Mouse (Mus musculus): Measurements from ENCODE around the gene Rufy3. TPM values are rescaled to one million over a fixed set of nuclear protein-coding genes. Genes with fewer than 3 reads are reported as not detected.

Gene Rufy3
- polyA plus RNA-seq, 1 experiment from 2014 or later, result 253 TPM

DNA sequence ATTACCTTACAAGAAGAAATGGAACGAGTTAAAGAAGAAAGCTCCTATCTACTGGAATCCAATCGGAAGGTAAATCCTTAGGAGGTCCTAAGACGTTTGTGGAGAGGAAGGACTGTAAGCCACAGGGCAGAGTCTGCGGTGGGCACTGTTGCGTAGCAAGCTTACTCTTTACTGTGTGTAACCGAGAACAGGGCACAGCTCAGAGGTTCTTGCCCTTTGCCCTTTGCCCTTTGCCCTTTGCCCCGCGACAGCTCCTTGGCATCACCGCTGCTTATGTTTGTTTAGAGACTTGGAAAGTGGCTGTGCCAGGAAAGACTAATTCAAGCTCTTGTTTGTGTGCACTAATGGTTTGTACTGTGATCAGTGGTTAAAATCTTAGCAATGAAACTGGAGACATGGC, 67.6 kb downstream of the Rufy3 start:
- Histone ChIP-seq H3K4me3 (ENCODE audit: low read length) (no peak overlapping the region), H3K27me3 (replicated peaks; ENCODE audit: control insufficient read depth, insufficient read depth, low read length) (no peaks in the 10 kb centered on the region), H3K4me2 (ENCODE audit: low read length) (no peak overlapping the region), H3K9ac (ENCODE audit: low read depth, low read length) (no peak overlapping the region), H3K27ac (ENCODE audit: low read depth, low read length) (no peak overlapping the region), H3K9me3 (ENCODE audit: control insufficient read depth, low read length) (no peaks in the 10 kb centered on the region), H3K4me1 (ENCODE audit: control insufficient read depth, insufficient read depth, low read depth, low read length) (no peaks in the 10 kb centered on the region), H3K36me3 (ENCODE audit: control insufficient read depth, insufficient read depth, low read length) (peaks cover 63% of the 10 kb centered on the region)
- no peak for ATAC-seq
- WGBS, result 80% methylated on average over 9 of the region's 9 CpGs

DNA sequence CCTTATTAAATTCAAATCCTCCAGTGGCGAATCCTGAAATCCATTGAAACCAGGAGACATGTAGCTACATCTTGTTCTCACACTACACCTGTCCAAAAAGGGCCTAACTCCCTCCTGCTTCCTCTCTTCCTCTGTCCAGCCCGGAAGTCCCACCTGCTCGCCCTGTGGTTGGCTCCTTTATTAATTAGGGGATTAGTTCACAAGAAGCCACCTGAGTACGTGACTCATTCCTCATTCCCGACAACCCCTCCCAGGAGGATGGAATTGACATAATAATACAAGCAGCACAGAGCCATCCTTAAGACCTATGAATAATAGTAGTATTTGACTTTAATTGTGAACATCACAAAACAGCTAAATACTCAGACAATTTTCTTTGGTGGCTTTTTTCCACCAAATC, 69.2 kb downstream of the Rufy3 start:
- H3K4me3 ChIP-seq (ENCODE audit: low read length), result no peak overlapping the region
- H3K27me3 ChIP-seq (replicated peaks; ENCODE audit: control insufficient read depth, insufficient read depth, low read length), result no peaks in the 10 kb centered on the region
- no peak for ATAC-seq
- H3K9ac ChIP-seq (ENCODE audit: low read depth, low read length), result no peak overlapping the region
- no peaks in the 10 kb centered on the region for H3K4me1 ChIP-seq (ENCODE audit: control insufficient read depth, insufficient read depth, low read depth, low read length)
- peaks cover 56% of the 10 kb centered on the region for H3K36me3 ChIP-seq (ENCODE audit: control insufficient read depth, insufficient read depth, low read length)
- no peak overlapping the region for H3K4me2 ChIP-seq (ENCODE audit: low read length)
- H3K27ac ChIP-seq (ENCODE audit: low read depth, low read length), result no peak overlapping the region
- 78% methylated on average over 5 of the region's 5 CpGs for WGBS
- H3K9me3 ChIP-seq (ENCODE audit: control insufficient read depth, low read length), result no peaks in the 10 kb centered on the region

DNA sequence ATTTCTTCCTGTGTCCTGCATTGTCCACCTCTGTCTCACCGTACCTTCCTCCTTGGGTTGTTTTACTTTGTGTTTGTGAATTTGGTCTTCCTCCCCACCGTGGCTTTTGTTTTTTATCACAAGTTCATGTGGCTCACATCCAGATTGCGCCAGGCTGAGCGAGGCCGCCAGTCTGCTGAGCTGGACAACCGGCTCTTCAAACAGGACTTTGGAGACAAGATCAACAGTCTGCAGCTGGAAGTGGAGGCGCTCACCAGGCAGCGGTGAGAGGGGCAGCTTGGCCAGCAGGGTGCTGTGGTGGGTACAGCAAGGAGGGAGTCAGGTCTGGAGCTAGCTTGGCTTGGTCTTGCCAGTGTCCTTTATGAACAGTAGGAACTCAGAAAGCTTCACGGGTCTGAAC, 77.9 kb downstream of the Rufy3 start:
- WGBS, result 90% methylated on average over 9 of the region's 9 CpGs
- no peak overlapping the region for H3K27ac ChIP-seq (ENCODE audit: low read depth, low read length)
- H3K9ac ChIP-seq (ENCODE audit: low read depth, low read length), result no peak overlapping the region
- H3K27me3 ChIP-seq (replicated peaks; ENCODE audit: control insufficient read depth, insufficient read depth, low read length), result no peaks in the 10 kb centered on the region
- H3K4me2 ChIP-seq (ENCODE audit: low read length), result no peak overlapping the region
- H3K4me3 ChIP-seq (ENCODE audit: low read length), result no peak overlapping the region
- no peak for ATAC-seq
- peaks cover 61% of the 10 kb centered on the region for H3K36me3 ChIP-seq (ENCODE audit: control insufficient read depth, insufficient read depth, low read length)
- H3K9me3 ChIP-seq (ENCODE audit: control insufficient read depth, low read length), result no peaks in the 10 kb centered on the region
- no peaks in the 10 kb centered on the region for H3K4me1 ChIP-seq (ENCODE audit: control insufficient read depth, insufficient read depth, low read depth, low read length)

DNA sequence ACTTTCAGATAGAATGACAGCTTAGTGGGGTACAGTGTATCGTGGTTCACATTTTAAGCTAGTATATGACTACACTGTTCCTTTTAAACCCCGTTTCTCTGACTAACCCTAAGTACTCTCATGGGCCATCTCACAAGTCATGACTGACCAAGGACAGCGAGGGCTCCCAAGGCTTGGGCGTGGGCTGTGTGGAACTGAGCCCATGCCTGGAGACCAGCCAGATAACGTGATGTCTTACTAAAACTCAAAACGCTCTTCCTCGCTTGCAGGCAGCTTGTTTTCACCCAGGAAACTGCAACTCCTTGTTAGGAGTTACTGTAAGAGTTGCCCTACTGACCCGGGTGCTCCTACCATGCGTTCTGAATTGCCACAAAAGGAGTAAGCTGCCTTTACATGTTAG, 78.7 kb downstream of the Rufy3 start:
- Histone ChIP-seq H3K36me3 (ENCODE audit: control insufficient read depth, insufficient read depth, low read length) (peaks cover 64% of the 10 kb centered on the region), H3K27me3 (replicated peaks; ENCODE audit: control insufficient read depth, insufficient read depth, low read length) (no peaks in the 10 kb centered on the region), H3K4me3 (ENCODE audit: low read length) (no peak overlapping the region), H3K4me1 (ENCODE audit: control insufficient read depth, insufficient read depth, low read depth, low read length) (no peaks in the 10 kb centered on the region), H3K9ac (ENCODE audit: low read depth, low read length) (no peak overlapping the region), H3K4me2 (ENCODE audit: low read length) (no peak overlapping the region), H3K9me3 (ENCODE audit: control insufficient read depth, low read length) (no peaks in the 10 kb centered on the region), H3K27ac (ENCODE audit: low read depth, low read length) (no peak overlapping the region)
- WGBS, result 93% methylated on average over 9 of the region's 9 CpGs
- ATAC-seq, result no peak

DNA sequence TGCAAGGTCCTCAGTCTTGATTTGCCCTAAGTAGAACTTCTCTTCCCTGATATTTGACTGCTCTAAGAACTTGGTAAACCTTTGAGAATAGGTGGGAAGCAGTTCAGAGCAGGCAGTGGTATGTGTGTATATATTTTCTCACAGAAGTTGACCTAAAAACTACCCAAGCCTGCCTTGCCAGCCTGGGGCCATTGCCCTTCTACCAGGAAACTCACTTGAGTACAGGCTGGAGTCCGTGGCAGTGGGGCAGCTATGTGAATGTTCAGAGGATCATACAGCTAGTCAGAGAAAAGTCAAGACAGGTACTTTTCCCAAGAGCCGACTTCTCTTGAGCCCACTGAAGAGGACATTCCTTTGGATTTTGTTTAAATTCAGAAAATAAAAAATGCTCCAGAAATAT, 80.1 kb downstream of the Rufy3 start:
- H3K36me3 ChIP-seq (ENCODE audit: control insufficient read depth, insufficient read depth, low read length), result peaks cover 70% of the 10 kb centered on the region
- no peak for ATAC-seq
- no peaks in the 10 kb centered on the region for H3K9me3 ChIP-seq (ENCODE audit: control insufficient read depth, low read length)
- WGBS, result 91% methylated on average over 2 of the region's 2 CpGs
- no peak overlapping the region for H3K4me2 ChIP-seq (ENCODE audit: low read length)
- no peak overlapping the region for H3K27ac ChIP-seq (ENCODE audit: low read depth, low read length)
- H3K4me1 ChIP-seq (ENCODE audit: control insufficient read depth, insufficient read depth, low read depth, low read length), result no peaks in the 10 kb centered on the region
- no peak overlapping the region for H3K9ac ChIP-seq (ENCODE audit: low read depth, low read length)
- H3K27me3 ChIP-seq (replicated peaks; ENCODE audit: control insufficient read depth, insufficient read depth, low read length), result no peaks in the 10 kb centered on the region
- H3K4me3 ChIP-seq (ENCODE audit: low read length), result no peak overlapping the region

DNA sequence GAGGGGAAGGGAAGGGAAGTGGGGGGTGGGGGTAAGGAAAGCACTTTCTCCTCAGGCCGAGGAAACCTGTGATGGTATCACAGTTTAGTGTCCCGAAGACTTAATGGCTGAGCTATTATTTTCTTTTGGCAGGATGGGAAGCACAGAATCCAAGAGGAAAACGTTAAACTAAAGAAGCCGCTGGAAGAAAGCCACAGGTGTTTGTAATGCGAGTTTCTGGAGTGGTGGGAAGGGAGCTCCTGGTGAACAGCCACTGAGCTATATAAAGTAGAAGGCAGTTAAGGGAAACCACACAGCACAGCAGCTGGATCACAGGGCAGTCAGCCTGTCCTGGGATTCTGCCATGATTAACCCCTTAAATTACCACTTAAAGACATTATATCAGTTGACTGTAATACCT, 80.6 kb downstream of the Rufy3 start:
- Histone ChIP-seq H3K27ac (ENCODE audit: low read depth, low read length) (no peak overlapping the region), H3K9ac (ENCODE audit: low read depth, low read length) (no peak overlapping the region), H3K27me3 (replicated peaks; ENCODE audit: control insufficient read depth, insufficient read depth, low read length) (no peaks in the 10 kb centered on the region), H3K4me2 (ENCODE audit: low read length) (no peak overlapping the region), H3K9me3 (ENCODE audit: control insufficient read depth, low read length) (no peaks in the 10 kb centered on the region), H3K4me1 (ENCODE audit: control insufficient read depth, insufficient read depth, low read depth, low read length) (no peaks in the 10 kb centered on the region), H3K36me3 (ENCODE audit: control insufficient read depth, insufficient read depth, low read length) (peaks cover 72% of the 10 kb centered on the region), H3K4me3 (ENCODE audit: low read length) (no peak overlapping the region)
- 82% methylated on average over 5 of the region's 5 CpGs for WGBS
- ATAC-seq, result no peak

DNA sequence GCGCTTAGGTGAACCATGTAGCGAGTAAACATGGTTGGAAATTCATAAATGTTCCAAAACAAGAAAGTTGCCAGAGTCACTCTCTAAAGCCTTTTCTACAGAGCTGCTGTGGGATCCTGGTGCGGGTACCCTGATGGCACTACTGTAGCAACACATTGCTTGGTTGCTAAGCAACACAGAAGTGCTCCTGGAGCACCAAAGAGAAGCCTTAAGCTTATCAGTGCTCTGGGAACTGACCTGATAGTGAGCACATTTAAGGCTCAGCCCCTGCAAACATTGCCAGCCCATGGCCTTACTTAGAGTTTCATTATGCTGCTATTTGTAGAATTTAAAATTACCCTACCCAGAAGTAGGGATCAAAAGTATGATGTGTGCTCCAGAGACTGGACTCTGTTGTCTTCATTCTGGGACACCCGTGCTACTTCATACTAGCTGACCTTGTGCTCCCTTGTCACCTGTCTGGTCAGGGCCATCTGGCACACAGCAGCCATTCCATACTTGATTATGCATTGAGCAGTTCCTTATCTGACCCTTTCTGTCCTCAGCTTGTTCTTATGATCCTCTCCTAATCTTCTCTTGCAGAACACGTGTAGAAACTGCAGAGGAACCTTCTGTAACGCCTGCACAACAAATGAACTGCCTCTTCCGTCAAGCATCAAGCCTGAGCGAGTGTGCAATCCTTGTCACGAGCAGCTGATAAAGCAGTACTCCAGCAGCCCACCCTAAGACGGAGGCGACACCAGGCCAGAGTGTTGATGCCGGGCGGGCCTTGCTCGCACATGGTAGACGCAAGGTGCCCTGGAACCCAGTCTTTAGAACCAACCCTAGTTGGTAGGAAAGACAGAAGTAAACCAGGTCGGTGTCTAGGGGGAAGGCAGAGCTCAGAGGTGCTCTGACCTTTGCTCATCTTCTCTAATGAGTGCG, 84.7 kb downstream of the Rufy3 start:
- Histone ChIP-seq H3K36me3 (ENCODE audit: control insufficient read depth, insufficient read depth, low read length) (peaks cover 58% of the 10 kb centered on the region), H3K9me3 (ENCODE audit: control insufficient read depth, low read length) (no peaks in the 10 kb centered on the region), H3K4me3 (ENCODE audit: low read length) (no peak overlapping the region), H3K27me3 (replicated peaks; ENCODE audit: control insufficient read depth, insufficient read depth, low read length) (no peaks in the 10 kb centered on the region), H3K27ac (ENCODE audit: low read depth, low read length) (no peak overlapping the region), H3K9ac (ENCODE audit: low read depth, low read length) (no peak overlapping the region), H3K4me2 (ENCODE audit: low read length) (no peak overlapping the region), H3K4me1 (ENCODE audit: control insufficient read depth, insufficient read depth, low read depth, low read length) (no peaks in the 10 kb centered on the region)
- no peak for ATAC-seq
- WGBS, result 93% methylated on average over 17 of the region's 17 CpGs

DNA sequence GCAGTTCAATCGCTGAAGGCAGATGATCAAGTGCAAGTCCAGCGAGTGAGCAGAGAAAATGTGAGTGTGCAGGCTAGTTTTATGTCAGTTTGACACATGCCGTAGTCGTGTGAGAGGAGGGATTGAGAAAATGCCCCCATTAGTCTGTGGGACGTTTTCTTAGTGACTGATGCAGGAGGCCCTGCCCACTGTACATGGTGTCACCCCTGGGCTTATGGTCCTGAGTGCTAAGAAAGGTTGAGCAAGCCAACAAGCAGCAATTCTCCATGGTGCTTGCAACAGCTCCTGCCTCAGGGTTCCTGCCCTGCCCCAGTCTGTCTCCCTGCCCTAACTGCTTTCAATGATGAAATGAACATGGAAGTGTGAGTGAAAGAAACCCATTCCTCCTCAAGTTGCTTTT, 87.7 kb downstream of the Rufy3 start:
- no peaks in the 10 kb centered on the region for H3K27me3 ChIP-seq (replicated peaks; ENCODE audit: control insufficient read depth, insufficient read depth, low read length)
- no peak overlapping the region for H3K27ac ChIP-seq (ENCODE audit: low read depth, low read length)
- H3K4me3 ChIP-seq (ENCODE audit: low read length), result no peak overlapping the region
- no peak overlapping the region for H3K9ac ChIP-seq (ENCODE audit: low read depth, low read length)
- no peak; the same call in 1 of the 2 replicates for ATAC-seq
- H3K9me3 ChIP-seq (ENCODE audit: control insufficient read depth, low read length), result no peaks in the 10 kb centered on the region
- peaks cover 42% of the 10 kb centered on the region for H3K36me3 ChIP-seq (ENCODE audit: control insufficient read depth, insufficient read depth, low read length)
- no peak overlapping the region for H3K4me2 ChIP-seq (ENCODE audit: low read length)
- H3K4me1 ChIP-seq (ENCODE audit: control insufficient read depth, insufficient read depth, low read depth, low read length), result no peaks in the 10 kb centered on the region
- WGBS, result 85% methylated on average over 5 of the region's 5 CpGs

DNA sequence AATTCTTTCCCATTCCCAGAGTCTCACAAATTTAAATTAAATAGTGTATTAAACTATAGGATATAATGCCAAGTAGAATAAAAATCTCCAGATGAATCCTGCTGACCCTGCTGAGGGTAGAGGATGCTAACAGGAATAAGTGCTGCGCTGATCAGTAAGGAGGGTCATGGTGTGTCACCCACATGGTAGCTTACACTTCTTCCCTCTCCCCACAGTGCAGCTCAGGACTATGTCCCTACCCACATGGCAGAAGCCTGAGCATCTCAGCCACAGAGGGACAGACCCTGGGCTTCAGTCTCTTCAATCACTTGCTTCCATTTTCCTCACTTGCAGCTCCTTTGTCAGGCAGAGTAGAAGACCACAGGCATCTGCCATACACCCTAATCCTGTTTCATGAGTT, 93.0 kb downstream of the Rufy3 start:
- no peak for ATAC-seq
- Histone ChIP-seq H3K27me3 (replicated peaks; ENCODE audit: control insufficient read depth, insufficient read depth, low read length) (no peaks in the 10 kb centered on the region), H3K9ac (ENCODE audit: low read depth, low read length) (no peak overlapping the region), H3K36me3 (ENCODE audit: control insufficient read depth, insufficient read depth, low read length) (peaks cover 30% of the 10 kb centered on the region), H3K9me3 (ENCODE audit: control insufficient read depth, low read length) (no peaks in the 10 kb centered on the region), H3K27ac (ENCODE audit: low read depth, low read length) (no peak overlapping the region), H3K4me3 (ENCODE audit: low read length) (no peak overlapping the region), H3K4me1 (ENCODE audit: control insufficient read depth, insufficient read depth, low read depth, low read length) (no peaks in the 10 kb centered on the region), H3K4me2 (ENCODE audit: low read length) (no peak overlapping the region)
- 100% methylated on average over 1 of the region's 1 CpGs for WGBS

All from hindbrain, embryonic 16.5 days (tissue).